Comparison of ENCODE assay signal across 16 mouse cellular contexts in genomic region chr5:21384252-21384960, GRCm38 (mm10). TPM values are rescaled to one million over a fixed set of nuclear protein-coding genes. Genes with fewer than 3 reads are reported as not detected.
"Had no signal": no experiment of that assay in that cellular context is flagged by ENCODE, and none has a peak within 500 bp of the region (broad histone marks: within the 10 kb centered on the region; RNA-seq: fewer than 3 reads in every experiment).

No protein-coding gene starts in this region.

- H3K36me3 ChIP-seq: limb, embryonic 15.5 days; liver, embryonic 15.5 days; midbrain, embryonic 10.5 days; midbrain, embryonic 15.5 days; neural tube, embryonic 12.5 days had no signal

- H3K4me1 ChIP-seq: midbrain, embryonic 15.5 days; neural tube, embryonic 12.5 days had no signal

- H3K27me3 ChIP-seq: limb, embryonic 15.5 days; liver, embryonic 15.5 days; midbrain, embryonic 15.5 days; neural tube, embryonic 12.5 days had no signal

- H3K4me3 ChIP-seq: limb, embryonic 15.5 days; liver, embryonic 15.5 days; midbrain, embryonic 10.5 days; midbrain, embryonic 15.5 days; neural tube, embryonic 12.5 days had no signal

- H3K9me3 ChIP-seq: limb, embryonic 15.5 days; liver, embryonic 15.5 days; midbrain, embryonic 10.5 days; midbrain, embryonic 15.5 days; neural tube, embryonic 12.5 days had no signal

- H3K27ac ChIP-seq: limb, embryonic 15.5 days; liver, embryonic 15.5 days; midbrain, embryonic 10.5 days; midbrain, embryonic 15.5 days; neural tube, embryonic 12.5 days had no signal

- ATAC-seq: midbrain, embryonic 15.5 days had no signal

- H3K4me2 ChIP-seq: limb, embryonic 15.5 days; liver, embryonic 15.5 days; midbrain, embryonic 15.5 days; neural tube, embryonic 12.5 days had no signal

- H3K9ac ChIP-seq: limb, embryonic 15.5 days; liver, embryonic 15.5 days; lung, embryonic 14.5 days; midbrain, embryonic 15.5 days; neural tube, embryonic 12.5 days had no signal

- DNase-seq: kidney, adult 2 months; layer of hippocampus, adult 9-11 months; left cerebral cortex, postnatal 4 days; lung, postnatal 10 days; lung, postnatal 4 days; retina, postnatal 1 day; right cerebral cortex, postnatal 4 days; thymus, postnatal 4 days had no signal

RNA-seq across cellular contexts. Expression of gene Ccdc146, which starts 40.1 kb away (rescaled TPM):
- total RNA-seq: monocyte, adult 5-6 weeks had no signal
- polyA plus RNA-seq: kidney, adult 2 months; limb, embryonic 15.5 days; liver, embryonic 15.5 days; spleen, adult 2 months had no signal
